Comparison of ENCODE assay signal across 11 mouse cellular contexts in the genomic region with DNA sequence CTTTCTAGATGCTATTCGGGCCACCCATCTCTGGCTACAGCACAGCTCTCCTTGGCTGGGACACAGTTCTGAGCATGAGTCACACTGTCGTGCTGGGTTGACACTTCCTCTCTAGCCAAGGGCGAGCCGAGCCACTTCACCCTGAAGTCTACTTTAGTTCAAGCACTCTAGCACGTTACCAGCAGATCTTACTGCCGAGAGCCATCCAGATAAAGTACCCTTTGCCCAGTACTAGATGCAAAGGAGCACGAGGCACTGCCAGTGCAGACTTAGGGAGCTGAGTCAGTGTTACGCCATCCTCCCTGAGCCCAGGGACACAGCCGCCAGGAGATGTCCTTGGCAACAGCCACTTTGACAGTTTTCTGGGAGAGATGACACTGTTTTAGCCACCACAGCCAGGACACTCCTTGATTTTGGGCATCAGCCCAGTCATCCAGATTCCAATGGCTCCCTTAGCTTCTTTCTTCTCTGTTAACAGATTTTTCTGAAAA. TPM values are rescaled to one million over a fixed set of nuclear protein-coding genes. Genes with fewer than 3 reads are reported as not detected.
DNase-seq lines count a peak whose midpoint lies in the region; ATAC-seq and TF ChIP-seq lines count a peak whose summit lies in the region.
"Had no signal": no experiment of that assay in that cellular context is flagged by ENCODE, and none has a peak within 500 bp of the region (broad histone marks: within the 10 kb centered on the region; RNA-seq: fewer than 3 reads in every experiment).

No protein-coding gene starts in this region.

- no peaks in the 10 kb centered on the region for H3K36me3 ChIP-seq in hindbrain, embryonic 13.5 days
- H3K36me3 ChIP-seq in forebrain, embryonic 11.5 days (ENCODE audit: control insufficient read depth, insufficient read depth, low read length): no peaks in the 10 kb centered on the region

- H3K4me1 ChIP-seq in hindbrain, embryonic 13.5 days (replicated peaks): no peaks in the 10 kb centered on the region
- H3K4me1 ChIP-seq in forebrain, embryonic 11.5 days (replicated peaks; ENCODE audit: control insufficient read depth, insufficient read depth, low read length): no peaks in the 10 kb centered on the region

- H3K9me3 ChIP-seq in hindbrain, embryonic 13.5 days: no peaks in the 10 kb centered on the region
- H3K9me3 ChIP-seq in forebrain, embryonic 11.5 days (ENCODE audit: control insufficient read depth, low read length): no peaks in the 10 kb centered on the region

- in situ Hi-C loops in Patski (cut with MboI; ENCODE audit: low pct_unique_long_range_greater_than_20kb): loop anchor here (10.0 kb wide), 1 partner anchor 108 kb away; no protein-coding TSS in a partner anchor

- no peak for TF ChIP-seq CTCF in Patski (IDR thresholded peaks at IDR 0.05)

- CTCF ChIA-PET in Patski (lab: Charles Lee): interaction anchor here (1.6 kb wide), 1 partner anchor 11 kb away, joined by 4 read pairs; no protein-coding TSS in a partner anchor

- no peak overlapping the region for H3K27ac ChIP-seq in hindbrain, embryonic 13.5 days
- H3K27ac ChIP-seq in forebrain, embryonic 11.5 days (ENCODE audit: low read depth, low read length): no peak overlapping the region

- 88% methylated on average over 9 of the region's 9 CpGs for WGBS in hindbrain, embryonic 13.5 days
- WGBS in forebrain, embryonic 11.5 days: 87% methylated on average over 9 of the region's 9 CpGs

- no peak overlapping the region for H3K4me3 ChIP-seq in hindbrain, embryonic 13.5 days
- no peak overlapping the region for H3K4me3 ChIP-seq in forebrain, embryonic 11.5 days (ENCODE audit: low read depth, low read length)

- no peaks in the 10 kb centered on the region for H3K27me3 ChIP-seq in Patski
- no peaks in the 10 kb centered on the region for H3K27me3 ChIP-seq in hindbrain, embryonic 13.5 days
- H3K27me3 ChIP-seq in forebrain, embryonic 11.5 days (ENCODE audit: control insufficient read depth, insufficient read depth, low read length): no peaks in the 10 kb centered on the region
- H3K27me3 ChIP-seq: CH12.LX had no signal

- POLR2A ChIA-PET in Patski (lab: Charles Lee): no interaction called here

- peak; percentile 43 to 52 for DNase-seq in frontal cortex, postnatal 36 days (ENCODE audit: low spot score in 2 of 2)
- no peak for DNase-seq in frontal cortex, postnatal 10 days (ENCODE audit: low spot score in 2 of 2)
- peak; percentile 4 for DNase-seq in Patski (ENCODE audit: low read depth, low spot score)
- peak; percentile 88 for DNase-seq in gastrocnemius, adult 18-20 months (ENCODE audit: low spot score)
- DNase-seq in left cerebral cortex, postnatal 4 days: peak; percentile 29
- no peak for DNase-seq in spleen, postnatal 10 days (ENCODE audit: low spot score in 2 of 2)
- DNase-seq in forebrain, embryonic 11.5 days (ENCODE audit: low spot score): no peak

- intact Hi-C loops in left cerebral cortex, postnatal 4 days (cut with DNase I): no loop called here

- ATAC-seq in Patski: peak; percentile 27
- no peak for ATAC-seq in hindbrain, embryonic 13.5 days (ENCODE audit: low FRiP score)
- ATAC-seq in forebrain, embryonic 11.5 days (replicated peaks; ENCODE audit: low FRiP score): no peak

- H3K4me2 ChIP-seq in hindbrain, embryonic 13.5 days: no peak overlapping the region
- H3K4me2 ChIP-seq in forebrain, embryonic 11.5 days (ENCODE audit: low read depth, low read length, severe bottlenecking): no peak overlapping the region

- no peak overlapping the region for H3K9ac ChIP-seq in hindbrain, embryonic 13.5 days
- no peak overlapping the region for H3K9ac ChIP-seq in forebrain, embryonic 11.5 days (ENCODE audit: low read length)

RNA-seq across cellular contexts. Expression of a gene that starts 34.8 kb away (rescaled TPM):
- polyA plus RNA-seq in Patski (2021): not detected
- total RNA-seq in gastrocnemius, adult 18-20 months (2021): not detected
- total RNA-seq in left cerebral cortex, postnatal 4 days (2021): under 1 TPM in 1 of 2 experiments, not detected in 1; 0.20 TPM
- not detected in 2 replicates for polyA plus RNA-seq in hindbrain, embryonic 13.5 days (2015; fragmentation: Nextera tagmentation; extraction: Ambion mirVana)
- polyA plus RNA-seq in forebrain, embryonic 11.5 days (2014; fragmentation: Nextera tagmentation; extraction: Ambion mirVana): not detected in 2 replicates
- total RNA-seq: CH12.LX; common myeloid progenitor, adult 5-6 weeks had no signal
- polyA plus RNA-seq: neural tube, embryonic 11.5 days had no signal

Comparison
In these comparisons a context has a peak if more than half of its experiments do, and no peak if none do; other contexts are left out.
1. DNase-seq: peak in frontal cortex, postnatal 36 days (2 of 2), Patski (single experiment), gastrocnemius, adult 18-20 months (single experiment) and left cerebral cortex, postnatal 4 days (single experiment); none in frontal cortex, postnatal 10 days (0 of 2), spleen, postnatal 10 days (0 of 2) and forebrain, embryonic 11.5 days (single experiment).